In the genomic region with DNA sequence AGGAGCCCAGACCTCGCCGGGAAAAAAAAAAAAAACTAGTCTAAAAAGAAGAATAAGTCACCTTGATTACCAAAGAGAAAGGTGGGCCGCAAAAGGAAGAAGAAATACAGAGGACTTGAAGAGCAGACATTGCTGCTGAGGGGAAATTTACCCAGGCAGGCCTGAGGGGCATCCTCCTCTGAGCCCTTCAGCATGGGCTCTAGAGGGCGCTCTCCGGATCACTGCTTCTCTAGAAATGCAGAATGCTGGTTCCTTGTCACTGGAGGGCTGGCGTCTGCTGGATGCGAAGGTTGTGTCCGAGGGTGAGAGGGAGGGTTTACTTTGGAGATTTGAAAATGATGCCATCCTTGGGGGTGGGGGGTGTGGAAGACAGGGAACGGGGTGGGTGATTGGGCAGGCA, we compare ENCODE assay signal across 11 mouse cellular contexts.
DNase-seq lines count a peak whose midpoint lies in the region; ATAC-seq and TF ChIP-seq lines count a peak whose summit lies in the region.
"Had no signal": no experiment of that assay in that cellular context is flagged by ENCODE, and none has a peak within 500 bp of the region (broad histone marks: within the 10 kb centered on the region; RNA-seq: fewer than 3 reads in every experiment).

No protein-coding gene starts in this region.

- no peak overlapping the region for H3K4me3 ChIP-seq in gastrocnemius, adult 2 months
- H3K4me3 ChIP-seq in lung, adult 2 months (replicated peaks; ENCODE audit: extremely low read depth, low read depth, low read length), result no peak overlapping the region
- no peak overlapping the region for H3K4me3 ChIP-seq in lung, postnatal 0 days (ENCODE audit: low read depth, low read length)
- H3K4me3 ChIP-seq: embryonic facial prominence, embryonic 13.5 days had no signal

- no peak overlapping the region for H3K4me2 ChIP-seq in lung, postnatal 0 days (replicated peaks; ENCODE audit: low read depth, low read length)
- H3K4me2 ChIP-seq: embryonic facial prominence, embryonic 13.5 days had no signal

- TF ChIP-seq EP300 in lung, postnatal 0 days (IDR thresholded peaks at IDR 0.05), result no peak

- TF ChIP-seq POLR2A in lung, adult 2 months (IDR thresholded peaks at IDR 0.05; ENCODE audit: borderline replicate concordance, extremely low read depth, low read depth, low read length), result no peak

- no peaks in the 10 kb centered on the region for H3K27me3 ChIP-seq in lung, postnatal 0 days (replicated peaks; ENCODE audit: insufficient read depth, low read length)

- TF ChIP-seq CTCF in gastrocnemius, adult 2 months (IDR thresholded peaks at IDR 0.05), result peak; percentile 27; the same call in 1 of the 2 replicates
- peak; percentile 25; the same call in 1 of the 2 replicates for TF ChIP-seq CTCF in lung, adult 2 months (IDR thresholded peaks at IDR 0.05; ENCODE audit: insufficient read depth, low read length)
- peak; percentile 55 for TF ChIP-seq CTCF in lung, postnatal 0 days (IDR thresholded peaks at IDR 0.05)

- no peaks in the 10 kb centered on the region for H3K9me3 ChIP-seq in lung, postnatal 0 days (ENCODE audit: low read length)
- H3K9me3 ChIP-seq: embryonic facial prominence, embryonic 13.5 days had no signal

- no peaks in the 10 kb centered on the region for H3K4me1 ChIP-seq in lung, adult 2 months (ENCODE audit: control insufficient read depth, insufficient read depth, low read length)
- H3K4me1 ChIP-seq in lung, postnatal 0 days (ENCODE audit: insufficient read depth, low read depth, low read length), result no peaks in the 10 kb centered on the region
- H3K4me1 ChIP-seq: embryonic facial prominence, embryonic 13.5 days had no signal

- H3K27ac ChIP-seq in gastrocnemius, adult 2 months, result no peak overlapping the region
- H3K27ac ChIP-seq in lung, postnatal 0 days (ENCODE audit: low read length), result no peak overlapping the region
- H3K27ac ChIP-seq: embryonic facial prominence, embryonic 13.5 days had no signal

- intact Hi-C loops in gastrocnemius, adult 2 months (cut with DNase I), result no loop called here

- WGBS in lung, adult 2 months, result 58% methylated on average over 9 of the region's 9 CpGs
- WGBS in lung, postnatal 0 days, result 43% methylated on average over 9 of the region's 9 CpGs

- no peak overlapping the region for H3K9ac ChIP-seq in lung, postnatal 0 days (replicated peaks; ENCODE audit: low read depth)
- H3K9ac ChIP-seq: embryonic facial prominence, embryonic 13.5 days had no signal

- no peak for DNase-seq in gastrocnemius, adult 2 months
- no peak for DNase-seq in gastrocnemius, adult 18-20 months (ENCODE audit: low spot score)
- no peak for DNase-seq in lung, adult 2 months
- DNase-seq in lung, postnatal 25 days (ENCODE audit: low spot score), result no peak
- DNase-seq in R1 (ENCODE audit: low read depth, low spot score), result peak; percentile 70
- no peak for DNase-seq in lung, postnatal 0 days (ENCODE audit: low spot score)
- no peak for DNase-seq in B cell, adult 2 months
- DNase-seq in gastrocnemius, postnatal 10 days, result no peak
- DNase-seq: gastrocnemius, postnatal 36 days had no signal

- H3K36me3 ChIP-seq in lung, postnatal 0 days (ENCODE audit: insufficient read depth, low read length), result no peaks in the 10 kb centered on the region
- H3K36me3 ChIP-seq: embryonic facial prominence, embryonic 13.5 days had no signal

- ATAC-seq in lung, postnatal 0 days, result no peak
- ATAC-seq: hindbrain, embryonic 16.5 days had no signal
